Mouse (Mus musculus): ENCODE measurements around the gene Gm20850. TPM values are rescaled to one million over a fixed set of nuclear protein-coding genes. Genes with fewer than 3 reads are reported as not detected.
"Not testable (repeated sequence)": the region's sequence is repeated elsewhere in the genome, so short reads cannot be mapped to it uniquely, and the experiment has no call there.

Gm20850 gene
- polyA plus RNA-seq (2015; fragmentation: Nextera tagmentation; extraction: Ambion mirVana) = not detected in 2 replicates

- H3K9me3 ChIP-seq (ENCODE audit: control insufficient read depth, low read length); ATAC-seq (ENCODE audit: low read depth); H3K27ac ChIP-seq (ENCODE audit: low read length); H3K27me3 ChIP-seq (ENCODE audit: control insufficient read depth, insufficient read depth, low read depth, low read length); H3K36me3 ChIP-seq (ENCODE audit: control insufficient read depth, insufficient read depth, low read length); H3K4me3 ChIP-seq (ENCODE audit: low read length); H3K9ac ChIP-seq (ENCODE audit: low read length); H3K4me1 ChIP-seq (replicated peaks; ENCODE audit: control insufficient read depth, insufficient read depth, low read length); H3K4me2 ChIP-seq (ENCODE audit: low read depth, low read length): not testable (repeated sequence)
- no CpG with 5 or more reads among the region's 6 CpGs for WGBS
Measured at GRCm38 (mm10) chrY:75715022-75715421, at the start of gene Gm20850. Gm20850 (plus strand) TSS chrY:75715322.

All from lung, embryonic 16.5 days (tissue).